Mouse (Mus musculus): Measurements from ENCODE around the gene Tex11. TPM values are rescaled to one million over a fixed set of nuclear protein-coding genes. Genes with fewer than 3 reads are reported as not detected.
A peak's percentile ranks its signal among the peaks of the same experiment; 100 is the strongest.
"Not testable (repeated sequence)": the region's sequence is repeated elsewhere in the genome, so short reads cannot be mapped to it uniquely, and the experiment has no call there.

The Tex11 gene
- 0.06 and 0.11 TPM in 2 replicates for polyA plus RNA-seq (2014; fragmentation: Nextera tagmentation; extraction: Ambion mirVana)

GRCm38 (mm10) chrX:101059541-101059940, at the start of gene Tex11:
Gene Tex11, minus strand, starts transcription at chrX:101059667.
- Histone ChIP-seq H3K4me3 (ENCODE audit: low read depth, low read length) (no peak within 1 kb of the TSS), H3K9me3 (ENCODE audit: control insufficient read depth, low read length) (no peaks in the 10 kb centered on the region; the same call in 1 of the 2 replicates), H3K27me3 (ENCODE audit: control insufficient read depth, insufficient read depth, low read length) (no peaks in the 10 kb centered on the region), H3K36me3 (ENCODE audit: control insufficient read depth, insufficient read depth, low read length) (no peaks in the 10 kb centered on the region), H3K9ac (ENCODE audit: low read length) (no peak within 1 kb of the TSS), H3K27ac (ENCODE audit: low read depth, low read length) (no peak within 1 kb of the TSS), H3K4me1 (ENCODE audit: control insufficient read depth, insufficient read depth, low read length) (no peaks in the 10 kb centered on the region), H3K4me2 (no peak within 1 kb of the TSS)
- no peak for DNase-seq (ENCODE audit: low spot score, missing footprints)
- ATAC-seq (ENCODE audit: low FRiP score) = no peak
- WGBS = 91% methylated on average over 31 of the region's 31 CpGs

- Histone ChIP-seq H3K27ac (ENCODE audit: low read depth, low read length) (no peak within 1 kb of the TSS), H3K9me3 (ENCODE audit: control insufficient read depth, low read length) (no peaks in the 10 kb centered on the region), H3K4me1 (ENCODE audit: control insufficient read depth, insufficient read depth, low read length) (no peaks in the 10 kb centered on the region), H3K4me3 (ENCODE audit: low read depth, low read length) (peak within 1 kb of the TSS; percentile 25), H3K9ac (ENCODE audit: low read length) (no peak within 1 kb of the TSS), H3K36me3 (ENCODE audit: control insufficient read depth, insufficient read depth, low read length) (no peaks in the 10 kb centered on the region), H3K4me2 (peak within 1 kb of the TSS; percentile 58), H3K27me3 (ENCODE audit: control insufficient read depth, insufficient read depth, low read length) (no peaks in the 10 kb centered on the region)
- WGBS = 36% methylated on average over 11 of the region's 11 CpGs
- ATAC-seq (ENCODE audit: low FRiP score) = no peak
- no peak for DNase-seq (ENCODE audit: low spot score, missing footprints)
These were observed 26.5 kb upstream of the Tex11 start, which contains the start of gene Slc7a3 for GRCm38 (mm10) chrX:101085920-101086319. Gene Slc7a3, minus strand, starts transcription at chrX:101086020.

- H3K4me1 ChIP-seq (ENCODE audit: control insufficient read depth, insufficient read depth, low read length); DNase-seq (ENCODE audit: low spot score, missing footprints); ATAC-seq (ENCODE audit: low FRiP score); H3K27me3 ChIP-seq (ENCODE audit: control insufficient read depth, insufficient read depth, low read length); H3K27ac ChIP-seq (ENCODE audit: low read depth, low read length); H3K9me3 ChIP-seq (ENCODE audit: control insufficient read depth, low read length); H3K9ac ChIP-seq (ENCODE audit: low read length); H3K36me3 ChIP-seq (ENCODE audit: control insufficient read depth, insufficient read depth, low read length): not testable (repeated sequence)
- Histone ChIP-seq H3K4me3 (ENCODE audit: low read depth, low read length) (peak overlapping the region; percentile 25; the same call in 1 of the 2 replicates), H3K4me2 (peak overlapping the region; percentile 58)
- WGBS = 19% methylated on average over 5 of the region's 9 CpGs
These were observed 25.7 kb upstream of the Tex11 start for GRCm38 (mm10) chrX:101085211-101085610.

- Histone ChIP-seq H3K4me2 (no peak overlapping the region), H3K36me3 (ENCODE audit: control insufficient read depth, insufficient read depth, low read length) (no peaks in the 10 kb centered on the region), H3K27me3 (ENCODE audit: control insufficient read depth, insufficient read depth, low read length) (no peaks in the 10 kb centered on the region), H3K4me3 (ENCODE audit: low read depth, low read length) (no peak overlapping the region), H3K9ac (ENCODE audit: low read length) (no peak overlapping the region), H3K9me3 (ENCODE audit: control insufficient read depth, low read length) (no peaks in the 10 kb centered on the region), H3K27ac (ENCODE audit: low read depth, low read length) (no peak overlapping the region), H3K4me1 (ENCODE audit: control insufficient read depth, insufficient read depth, low read length) (no peaks in the 10 kb centered on the region)
- 43% methylated on average over 2 of the region's 2 CpGs for WGBS
- ATAC-seq (ENCODE audit: low FRiP score) = no peak
- DNase-seq (ENCODE audit: low spot score, missing footprints) = no peak
These were observed 24.7 kb upstream of the Tex11 start for GRCm38 (mm10) chrX:101084192-101084591.

GRCm38 (mm10) chrX:101065245-101065644, 5.8 kb upstream of the Tex11 start:
- Histone ChIP-seq H3K27me3 (ENCODE audit: control insufficient read depth, insufficient read depth, low read length) (no peaks in the 10 kb centered on the region), H3K9me3 (ENCODE audit: control insufficient read depth, low read length) (no peaks in the 10 kb centered on the region), H3K27ac (ENCODE audit: low read depth, low read length) (no peak overlapping the region), H3K36me3 (ENCODE audit: control insufficient read depth, insufficient read depth, low read length) (no peaks in the 10 kb centered on the region), H3K4me2 (no peak overlapping the region), H3K4me1 (ENCODE audit: control insufficient read depth, insufficient read depth, low read length) (no peaks in the 10 kb centered on the region), H3K4me3 (ENCODE audit: low read depth, low read length) (no peak overlapping the region), H3K9ac (ENCODE audit: low read length) (no peak overlapping the region)
- WGBS = 86% methylated on average over 1 of the region's 1 CpGs
- ATAC-seq (ENCODE audit: low FRiP score) = no peak
- DNase-seq (ENCODE audit: low spot score, missing footprints) = no peak

GRCm38 (mm10) chrX:101063503-101063902, 4.0 kb upstream of the Tex11 start:
- ATAC-seq (ENCODE audit: low FRiP score) (no peak), DNase-seq (ENCODE audit: low spot score, missing footprints) (no peak)
- H3K4me3 ChIP-seq (ENCODE audit: low read depth, low read length) = no peak overlapping the region
- 85% methylated on average over 2 of the region's 2 CpGs for WGBS
- no peak overlapping the region for H3K9ac ChIP-seq (ENCODE audit: low read length)
- H3K36me3 ChIP-seq (ENCODE audit: control insufficient read depth, insufficient read depth, low read length) = no peaks in the 10 kb centered on the region
- H3K9me3 ChIP-seq (ENCODE audit: control insufficient read depth, low read length) = no peaks in the 10 kb centered on the region; the same call in 1 of the 2 replicates
- H3K4me2 ChIP-seq = no peak overlapping the region
- H3K27me3 ChIP-seq (ENCODE audit: control insufficient read depth, insufficient read depth, low read length) = no peaks in the 10 kb centered on the region
- no peak overlapping the region for H3K27ac ChIP-seq (ENCODE audit: low read depth, low read length)
- no peaks in the 10 kb centered on the region for H3K4me1 ChIP-seq (ENCODE audit: control insufficient read depth, insufficient read depth, low read length)

- Histone ChIP-seq H3K4me2 (no peak overlapping the region), H3K27me3 (ENCODE audit: control insufficient read depth, insufficient read depth, low read length) (no peaks in the 10 kb centered on the region), H3K9ac (ENCODE audit: low read length) (no peak overlapping the region), H3K4me3 (ENCODE audit: low read depth, low read length) (no peak overlapping the region), H3K9me3 (ENCODE audit: control insufficient read depth, low read length) (no peaks in the 10 kb centered on the region), H3K4me1 (ENCODE audit: control insufficient read depth, insufficient read depth, low read length) (no peaks in the 10 kb centered on the region), H3K36me3 (ENCODE audit: control insufficient read depth, insufficient read depth, low read length) (no peaks in the 10 kb centered on the region), H3K27ac (ENCODE audit: low read depth, low read length) (no peak overlapping the region)
- DNase-seq (ENCODE audit: low spot score, missing footprints) (no peak), ATAC-seq (ENCODE audit: low FRiP score) (no peak)
- WGBS = 59% methylated on average over 2 of the region's 2 CpGs
These were observed 115.8 kb downstream of the Tex11 start for GRCm38 (mm10) chrX:100943640-100944039.

- H3K27me3 ChIP-seq (ENCODE audit: control insufficient read depth, insufficient read depth, low read length) = no peaks in the 10 kb centered on the region
- ATAC-seq (ENCODE audit: low FRiP score) (no peak), DNase-seq (ENCODE audit: low spot score, missing footprints) (no peak)
- no peak overlapping the region for H3K27ac ChIP-seq (ENCODE audit: low read depth, low read length)
- H3K36me3 ChIP-seq (ENCODE audit: control insufficient read depth, insufficient read depth, low read length) = no peaks in the 10 kb centered on the region
- H3K9me3 ChIP-seq (ENCODE audit: control insufficient read depth, low read length) = no peaks in the 10 kb centered on the region
- H3K9ac ChIP-seq (ENCODE audit: low read length) = no peak overlapping the region
- H3K4me3 ChIP-seq (ENCODE audit: low read depth, low read length) = no peak overlapping the region
- H3K4me2 ChIP-seq = no peak overlapping the region
- no peaks in the 10 kb centered on the region for H3K4me1 ChIP-seq (ENCODE audit: control insufficient read depth, insufficient read depth, low read length)
These were observed 220.3 kb downstream of the Tex11 start for GRCm38 (mm10) chrX:100839211-100839610.

- no peak for ATAC-seq (ENCODE audit: low FRiP score)
- H3K27me3 ChIP-seq (ENCODE audit: control insufficient read depth, insufficient read depth, low read length) = no peaks in the 10 kb centered on the region
These were observed 226.7 kb downstream of the Tex11 start for GRCm38 (mm10) chrX:100832806-100833205.

More at GRCm38 (mm10) chrX:100832806-100833205, 226.7 kb downstream of the Tex11 start:
- no peak overlapping the region for H3K27ac ChIP-seq (ENCODE audit: low read depth, low read length)
- H3K4me3 ChIP-seq (ENCODE audit: low read depth, low read length) = no peak overlapping the region
- H3K4me2 ChIP-seq = no peak overlapping the region
- H3K36me3 ChIP-seq (ENCODE audit: control insufficient read depth, insufficient read depth, low read length) = no peaks in the 10 kb centered on the region
- WGBS = 86% methylated on average over 2 of the region's 2 CpGs
- no peak for DNase-seq (ENCODE audit: low spot score, missing footprints)
- no peaks in the 10 kb centered on the region for H3K9me3 ChIP-seq (ENCODE audit: control insufficient read depth, low read length)
- H3K4me1 ChIP-seq (ENCODE audit: control insufficient read depth, insufficient read depth, low read length) = no peaks in the 10 kb centered on the region
- H3K9ac ChIP-seq (ENCODE audit: low read length) = no peak overlapping the region

Data from midbrain, embryonic 11.5 days (tissue).